Comparison of ENCODE assay signal across 1 mouse cellular context in the genomic region with DNA sequence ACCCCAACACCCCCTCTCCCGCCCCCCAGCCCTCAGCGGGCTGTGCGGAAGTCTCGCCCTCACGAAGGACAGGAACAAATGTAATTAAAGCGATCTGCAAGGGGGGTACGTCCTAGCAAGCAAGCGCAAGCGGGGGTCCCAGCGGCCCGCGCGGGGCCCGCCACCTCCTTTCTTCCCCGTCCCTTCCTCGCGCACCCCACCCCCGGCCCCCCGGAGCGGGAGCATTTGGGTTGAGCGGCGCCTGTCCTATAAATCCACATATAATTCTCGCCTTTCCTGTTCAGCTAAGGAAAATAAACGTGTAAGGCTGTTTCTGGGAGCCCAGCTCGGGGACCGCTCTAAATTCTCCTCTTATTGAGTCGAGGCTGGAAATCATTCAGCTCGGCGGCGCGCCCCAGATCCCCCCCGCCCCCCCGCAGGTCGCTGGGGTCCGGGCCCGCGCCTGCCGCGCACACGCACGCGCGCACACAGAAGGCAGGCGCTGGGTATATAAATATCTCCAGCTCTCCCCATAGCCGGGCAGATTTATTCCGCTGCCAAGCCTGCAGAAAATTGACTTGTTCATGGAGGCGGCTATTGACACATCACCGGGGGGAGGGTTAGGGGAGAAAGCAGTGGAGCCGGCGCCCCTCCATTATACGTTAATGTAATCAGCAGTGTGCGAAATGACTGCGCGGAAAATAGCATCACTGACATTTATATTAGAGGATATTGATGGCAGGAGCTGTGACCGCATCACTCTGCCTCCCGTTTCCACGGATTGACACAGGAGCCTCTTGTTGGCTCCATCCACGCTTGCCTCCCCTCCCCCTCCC.
TF ChIP-seq lines count a peak whose summit lies in the region.

No protein-coding gene starts in this region.

TF ChIP-seq in MEL, 35 proteins besides CTCF, POLR2A, EP300 and RAD21 (continued from another document):
- no peak for TF ChIP-seq MEF2A (IDR thresholded peaks at IDR 0.05; ENCODE audit: extremely low read depth, insufficient replicate concordance, low read depth, low read length, poor library complexity, severe bottlenecking)
